Mouse (Mus musculus) lung, postnatal 0 days (tissue): ENCODE results near the gene Flt4. TPM values are rescaled to one million over a fixed set of nuclear protein-coding genes. Genes with fewer than 3 reads are reported as not detected.

Experiments used
- ATAC-seq: fragments of 200-750 bp; cut with Nextera tagmentation; 2 replicates; pipeline ENCODE4 v1.8.0; 2017; ENCODE audit warnings: moderate library complexity
- DNase-seq: peaks from one replicate; pipeline ENCODE4 v3.0.0-alpha.2; 2016; ENCODE audit warnings: low spot score
- H3K27ac ChIP-seq: fragments of 300-500 bp; sonication (generic); 2 replicates; pipeline ENCODE4 v1.5.1; 2014; ENCODE audit warnings: antibody characterized with exemption, mild to moderate bottlenecking, low read length, mixed read lengths
- H3K27me3 ChIP-seq: fragments of 300-500 bp; sonication (generic); replicated peaks from 2 replicates; pipeline ENCODE4 v1.6.1; 2014; ENCODE audit warnings: low read length, mixed read lengths; ENCODE audit not compliant: insufficient read depth
- H3K36me3 ChIP-seq: fragments of 300-500 bp; sonication (generic); 2 replicates; pipeline ENCODE4 v1.6.1; 2014; ENCODE audit warnings: low read length, mixed read lengths; ENCODE audit not compliant: insufficient read depth
- H3K4me1 ChIP-seq: fragments of 300-500 bp; sonication (generic); 2 replicates; pipeline ENCODE4 v1.6.1; 2014; ENCODE audit warnings: antibody characterized with exemption, low read depth, low read length, mixed read lengths; ENCODE audit not compliant: insufficient read depth
- H3K4me2 ChIP-seq: fragments of 300-500 bp; sonication (generic); replicated peaks from 2 replicates; pipeline ENCODE4 v1.6.1; 2014; ENCODE audit warnings: low read depth, mild to moderate bottlenecking, low read length, moderate library complexity, mixed read lengths
- H3K4me3 ChIP-seq: fragments of 300-500 bp; sonication (generic); 2 replicates; pipeline ENCODE4 v1.5.1; 2014; ENCODE audit warnings: low read depth, low read length
- H3K9ac ChIP-seq: fragments of 300-500 bp; sonication (generic); replicated peaks from 2 replicates; pipeline ENCODE4 v1.6.1; 2014; ENCODE audit warnings: low read depth, mild to moderate bottlenecking
- H3K9me3 ChIP-seq: fragments of 300-500 bp; sonication (generic); 2 replicates; pipeline ENCODE4 v1.6.1; 2016; ENCODE audit warnings: low read length, mixed read lengths
- CTCF ChIP-seq: IDR thresholded peaks from 2 replicates; pipeline ENCODE4 v1.5.1; 2016; ENCODE audit warnings: antibody characterized with exemption, mild to moderate bottlenecking
- EP300 ChIP-seq: IDR thresholded peaks from 2 replicates; pipeline ENCODE4 v1.6.1; 2016; ENCODE audit warnings: antibody characterized with exemption, mild to moderate bottlenecking, control low read depth
- WGBS: fragments of 180-500 bp; shearing (Covaris S2); extraction: QIAGEN DNeasy Blood & Tissue Kit; methylation state at CpG from one replicate; pipeline ENCODE4 v1.1.7; 2014; 5-methylcytosine and 5-hydroxymethylcytosine counted together
- polyA plus RNA-seq: library from polyadenylated mRNA; unstranded; fragments of >200 nt; fragmentation: Nextera tagmentation; extraction: Ambion mirVana; gene quantifications from 2 replicates; pipeline ENCODE4 v1.2.1, GENCODE M21; 2015

Gene Flt4
- polyA plus RNA-seq, 1 experiment from 2014 or later, result 9.8 TPM

DNA sequence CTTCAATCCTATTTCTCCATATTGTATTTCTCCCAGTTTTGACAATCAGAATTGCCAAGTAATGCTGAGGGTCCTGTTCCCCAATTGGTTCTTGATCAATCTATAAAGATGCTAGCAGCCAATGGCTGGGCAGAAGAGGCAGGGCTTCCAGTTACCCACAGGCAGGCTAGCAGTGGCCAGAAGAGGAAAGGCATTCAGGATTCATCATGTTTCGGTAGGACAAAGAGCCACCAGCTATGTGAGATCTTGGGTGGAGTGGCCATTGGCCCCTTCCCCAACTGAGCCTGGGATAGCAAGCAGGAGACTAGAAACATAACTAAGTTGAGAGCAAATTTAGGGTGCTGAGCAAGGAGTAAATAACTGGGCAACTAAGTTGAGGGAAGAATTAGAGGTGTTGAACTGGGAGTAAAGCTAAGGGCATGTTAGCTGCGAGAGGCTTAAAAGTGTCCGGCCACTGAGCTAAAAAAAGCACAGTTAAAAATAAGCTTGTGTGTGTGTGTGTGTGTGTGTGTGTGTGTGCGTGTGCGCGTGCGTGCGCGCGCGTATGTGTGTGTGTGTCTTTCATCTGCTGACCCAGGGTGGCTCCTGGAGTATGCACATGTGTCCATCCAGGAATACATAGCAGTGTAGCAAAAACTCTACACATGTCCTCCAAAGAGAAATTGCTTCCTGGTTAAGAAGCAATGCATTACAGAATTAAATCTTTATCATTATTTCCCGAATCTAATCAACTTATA lies 75.3 kb downstream of the Flt4 start:
- Histone ChIP-seq H3K9me3 (no peaks in the 10 kb centered on the region), H3K4me1 (no peaks in the 10 kb centered on the region), H3K27ac (no peak overlapping the region), H3K4me3 (no peak overlapping the region), H3K27me3 (no peaks in the 10 kb centered on the region), H3K36me3 (peaks cover 20% of the 10 kb centered on the region), H3K9ac (no peak overlapping the region), H3K4me2 (no peak overlapping the region)
- ATAC-seq (no peak), DNase-seq (no peak)
- WGBS, result 95% methylated on average over 12 of the region's 12 CpGs
- TF ChIP-seq EP300 (no peak), CTCF (no peak)

DNA sequence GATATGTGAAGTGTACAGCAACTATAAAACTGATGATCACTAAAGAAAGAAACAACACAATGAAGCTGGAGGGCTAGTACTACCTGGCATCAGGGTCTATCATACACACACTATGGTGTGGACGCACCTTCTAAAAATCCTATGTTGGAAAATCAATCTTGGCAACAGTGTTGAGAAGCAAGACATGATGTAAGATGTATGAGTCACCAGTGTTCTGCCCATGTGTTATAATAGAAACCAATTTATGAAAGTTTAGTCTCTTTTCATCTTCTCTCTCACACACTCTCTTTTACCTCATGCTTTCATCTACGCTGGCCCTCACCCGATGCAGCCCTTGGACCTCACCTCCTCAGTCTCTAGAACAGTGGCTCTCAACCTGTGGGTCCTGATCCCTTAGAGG lies 86.0 kb downstream of the Flt4 start:
- H3K36me3 ChIP-seq, result peaks cover 13% of the 10 kb centered on the region; the same call in 1 of the 2 replicates

DNA sequence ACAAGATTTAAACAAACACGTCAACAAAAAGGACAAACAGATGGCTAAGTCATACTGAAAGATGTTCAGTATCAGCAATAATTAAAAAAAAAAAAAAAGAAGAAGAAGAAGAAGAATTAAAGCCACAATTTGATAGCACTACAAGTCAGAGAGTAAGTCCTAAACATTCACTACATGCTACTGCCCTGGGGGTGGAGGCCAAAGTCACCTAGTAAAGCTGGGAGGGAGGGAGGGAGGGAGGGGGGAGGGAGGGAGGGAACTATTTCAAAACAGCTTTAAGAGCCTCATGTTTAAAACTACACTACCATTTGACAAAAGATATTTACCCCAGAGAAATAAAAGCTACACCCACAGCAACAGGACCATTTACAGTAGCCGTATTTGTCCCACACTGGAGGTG lies 86.6 kb downstream of the Flt4 start:
- WGBS, result 83% methylated on average over 2 of the region's 2 CpGs
- DNase-seq (no peak), ATAC-seq (no peak)
- H3K9ac ChIP-seq, result no peak overlapping the region
- H3K36me3 ChIP-seq, result peaks cover 13% of the 10 kb centered on the region; the same call in 1 of the 2 replicates
- no peak overlapping the region for H3K4me3 ChIP-seq
- no peaks in the 10 kb centered on the region; the same call in 1 of the 2 replicates for H3K4me1 ChIP-seq
- H3K9me3 ChIP-seq, result no peaks in the 10 kb centered on the region
- TF ChIP-seq EP300 (no peak), CTCF (no peak)
- H3K4me2 ChIP-seq, result no peak overlapping the region
- no peaks in the 10 kb centered on the region for H3K27me3 ChIP-seq
- no peak overlapping the region for H3K27ac ChIP-seq

More for the DNA sequence above, 86.0 kb downstream of the Flt4 start:
- Histone ChIP-seq H3K27ac (no peak overlapping the region), H3K4me2 (no peak overlapping the region), H3K9ac (no peak overlapping the region), H3K4me3 (no peak overlapping the region), H3K4me1 (no peaks in the 10 kb centered on the region; the same call in 1 of the 2 replicates), H3K9me3 (no peaks in the 10 kb centered on the region), H3K27me3 (no peaks in the 10 kb centered on the region)
- TF ChIP-seq CTCF (no peak), EP300 (no peak)
- DNase-seq, result peak; percentile 34
- WGBS, result 93% methylated on average over 3 of the region's 3 CpGs
- no peak for ATAC-seq

DNA sequence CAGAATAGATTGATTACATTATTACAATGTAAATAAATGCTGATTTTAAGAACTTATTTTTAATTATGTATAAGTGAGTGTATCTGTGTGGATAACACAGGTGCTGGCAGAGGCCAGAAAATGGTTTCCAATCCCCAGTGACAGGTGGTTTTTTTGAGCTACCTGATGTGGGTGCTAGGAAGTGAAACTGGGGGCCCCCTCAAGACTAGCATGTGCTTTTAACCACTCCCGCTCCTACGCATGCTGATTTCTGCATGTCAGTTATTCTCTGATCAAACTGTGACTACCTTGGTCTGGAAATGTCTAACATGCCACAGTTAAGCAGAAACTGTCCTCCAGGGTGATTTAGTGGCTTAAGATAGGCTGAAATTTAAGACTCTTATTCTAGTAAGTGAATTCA lies 87.4 kb downstream of the Flt4 start:
- DNase-seq, result no peak
- Histone ChIP-seq H3K4me3 (no peak overlapping the region), H3K27ac (no peak overlapping the region), H3K9me3 (no peaks in the 10 kb centered on the region), H3K9ac (no peak overlapping the region), H3K4me1 (no peaks in the 10 kb centered on the region; the same call in 1 of the 2 replicates), H3K4me2 (no peak overlapping the region), H3K27me3 (no peaks in the 10 kb centered on the region), H3K36me3 (peaks cover 13% of the 10 kb centered on the region; the same call in 1 of the 2 replicates)
- ATAC-seq, result no peak
- 92% methylated on average over 2 of the region's 2 CpGs for WGBS
- TF ChIP-seq CTCF (no peak), EP300 (no peak)

DNA sequence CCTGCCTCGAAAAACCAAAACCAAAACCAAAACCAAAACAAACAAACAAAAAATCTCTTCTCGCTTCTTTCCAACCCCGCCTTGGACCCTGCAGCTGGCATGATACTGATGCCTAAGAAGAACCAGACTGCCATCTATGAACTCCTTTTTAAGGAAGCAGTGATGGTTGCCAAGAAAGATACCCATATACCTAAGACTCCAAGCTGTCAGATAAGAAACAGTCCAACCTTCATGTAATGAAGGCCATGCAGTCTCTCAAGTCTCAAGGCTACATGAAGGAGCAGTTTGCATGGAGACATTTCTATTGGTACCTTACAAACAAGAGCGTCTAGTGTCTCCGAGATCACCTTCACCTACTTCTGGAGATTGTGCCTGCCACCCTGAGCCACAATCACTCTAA lies 88.7 kb downstream of the Flt4 start:
- H3K9me3 ChIP-seq, result no peaks in the 10 kb centered on the region
- TF ChIP-seq EP300, result no peak
- TF ChIP-seq CTCF, result no peak
- no peak for ATAC-seq
- H3K4me3 ChIP-seq, result no peak overlapping the region
- H3K36me3 ChIP-seq, result peaks cover 13% of the 10 kb centered on the region; the same call in 1 of the 2 replicates
- WGBS, result 89% methylated on average over 5 of the region's 5 CpGs
- DNase-seq, result no peak
- H3K27ac ChIP-seq, result no peak overlapping the region
- no peaks in the 10 kb centered on the region; the same call in 1 of the 2 replicates for H3K4me1 ChIP-seq
- H3K4me2 ChIP-seq, result no peak overlapping the region
- H3K9ac ChIP-seq, result no peak overlapping the region
- no peaks in the 10 kb centered on the region for H3K27me3 ChIP-seq

DNA sequence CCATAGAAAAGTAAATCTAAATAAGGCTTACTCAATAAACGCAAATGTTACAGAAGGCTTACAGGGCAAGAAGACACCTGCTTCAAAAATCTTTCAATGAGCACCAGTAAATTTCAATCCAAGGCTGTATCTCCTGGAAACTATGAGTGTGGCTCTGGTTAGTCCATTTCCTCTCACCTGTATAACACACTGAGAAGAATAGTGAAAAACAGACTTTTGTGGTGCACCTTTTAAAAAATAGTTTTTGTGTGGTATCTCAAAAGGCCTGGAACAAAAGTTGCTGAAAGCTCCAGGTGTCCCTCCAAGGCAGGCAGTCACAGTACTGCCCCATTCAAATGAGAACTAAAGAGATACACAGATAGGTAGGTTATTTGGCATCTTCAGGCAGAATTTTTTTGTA lies 90.0 kb downstream of the Flt4 start:
- no peak for DNase-seq
- WGBS, result 96% methylated on average over 1 of the region's 1 CpGs
- Histone ChIP-seq H3K9ac (no peak overlapping the region), H3K9me3 (no peaks in the 10 kb centered on the region), H3K27me3 (no peaks in the 10 kb centered on the region), H3K4me3 (no peak overlapping the region), H3K36me3 (peaks cover 13% of the 10 kb centered on the region; the same call in 1 of the 2 replicates), H3K4me2 (no peak overlapping the region), H3K27ac (no peak overlapping the region), H3K4me1 (no peaks in the 10 kb centered on the region; the same call in 1 of the 2 replicates)
- TF ChIP-seq EP300 (no peak), CTCF (no peak)
- no peak for ATAC-seq
